Mouse (Mus musculus) liver, adult 2 months (tissue): Measurements from ENCODE around the gene Dnajc6. TPM values are rescaled to one million over a fixed set of nuclear protein-coding genes. Genes with fewer than 3 reads are reported as not detected.

Experiments used
- DNase-seq: peaks from one replicate; pipeline ENCODE4 v3.0.0-alpha.2; 2011; ENCODE audit warnings: low read depth, low spot score; ENCODE audit errors: extremely low read depth
- H3K27ac ChIP-seq: fragments of 200-500 bp; replicated peaks from 2 replicates; pipeline ENCODE4 v1.5.1; 2012; ENCODE audit warnings: low read depth, mild to moderate bottlenecking, control low read depth, inconsistent platforms, low read length; ENCODE audit not compliant: insufficient read depth
- H3K27me3 ChIP-seq: fragments of 200-500 bp; 2 replicates; pipeline ENCODE4 v1.6.1; 2012; ENCODE audit warnings: mild to moderate bottlenecking, moderate library complexity, low read length, inconsistent platforms; ENCODE audit not compliant: control insufficient read depth, insufficient read depth
- H3K36me3 ChIP-seq: fragments of 200-500 bp; 2 replicates; pipeline ENCODE4 v1.6.1; 2012; ENCODE audit warnings: low read length, inconsistent platforms; ENCODE audit not compliant: control insufficient read depth, insufficient read depth
- H3K4me1 ChIP-seq: fragments of 200-500 bp; 2 replicates; pipeline ENCODE4 v1.6.1; 2011; ENCODE audit warnings: low read length; ENCODE audit not compliant: control insufficient read depth, insufficient read depth
- H3K4me3 ChIP-seq: fragments of 200-500 bp; 2 replicates; pipeline ENCODE4 v1.5.1; 2011; ENCODE audit warnings: low read depth, mild to moderate bottlenecking, control low read depth, low read length, moderate library complexity; ENCODE audit not compliant: insufficient read depth
- H3K79me2 ChIP-seq: fragments of 200-500 bp; 2 replicates; pipeline ENCODE4 v1.6.1; 2012; ENCODE audit warnings: inconsistent platforms, mild to moderate bottlenecking, low read length, moderate library complexity; ENCODE audit not compliant: control insufficient read depth, insufficient read depth
- H3K9ac ChIP-seq: fragments of 200-500 bp; 2 replicates; pipeline ENCODE4 v1.6.1; 2012; ENCODE audit warnings: low read depth, mild to moderate bottlenecking, control low read depth, inconsistent platforms, low read length
- CTCF ChIP-seq: fragments of 200-500 bp; IDR thresholded peaks from 2 replicates; pipeline ENCODE4 v1.5.1; 2011; ENCODE audit warnings: low read depth, low read length, control low read depth
- POLR2A ChIP-seq: fragments of 200-500 bp; IDR thresholded peaks from 2 replicates; pipeline ENCODE4 v1.6.1; 2011; ENCODE audit warnings: low read length, control low read depth; ENCODE audit not compliant: insufficient read depth; ENCODE audit errors: extremely low read depth
- WGBS: fragments of 180-500 bp; shearing (Covaris S2); methylation state at CpG from one replicate; pipeline ENCODE4 v1.1.7; 2018; 5-methylcytosine and 5-hydroxymethylcytosine counted together
- polyA plus RNA-seq: library from polyadenylated mRNA; depleted of rRNA; stranded (reverse); fragments of >200 nt; gene quantifications from 2 replicates; pipeline ENCODE4 v1.2.3, GENCODE M21; 2012
- total RNA-seq: library from RNA; depleted of rRNA; stranded (reverse); fragments of >200 nt; gene quantifications from 2 replicates; pipeline ENCODE4 v1.2.3, GENCODE M21; 2014

Gene Dnajc6
- total and polyA plus RNA-seq, 2 experiments, result 0.01 to 0.09 TPM

DNA sequence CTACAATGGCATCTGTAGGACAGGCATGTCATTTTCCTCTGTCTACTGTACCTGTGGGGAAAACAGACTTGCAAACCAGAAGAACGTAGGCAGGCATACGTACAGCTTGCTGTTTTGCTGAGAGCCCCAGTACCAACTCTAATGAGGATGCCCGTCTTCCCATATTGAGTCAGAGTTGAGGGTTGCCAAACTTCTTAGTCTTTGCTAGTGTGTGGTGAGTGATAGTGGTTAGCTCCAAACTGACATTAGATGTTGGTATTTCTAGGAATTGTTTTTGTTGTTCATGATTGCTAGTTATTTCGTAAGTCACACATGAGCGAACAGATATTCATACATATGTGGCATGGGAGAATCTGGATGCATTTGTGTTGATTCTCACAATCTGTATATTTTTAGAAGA is 67.2 kb downstream of the Dnajc6 start:
- H3K79me2 ChIP-seq, result no peaks in the 10 kb centered on the region
- 90% methylated on average over 5 of the region's 5 CpGs for WGBS
- no peaks in the 10 kb centered on the region; the same call in 1 of the 2 replicates for H3K27me3 ChIP-seq
- H3K36me3 ChIP-seq, result no peaks in the 10 kb centered on the region
- TF ChIP-seq CTCF (no peak), POLR2A (no peak)
- no peaks in the 10 kb centered on the region for H3K4me1 ChIP-seq
- no peak overlapping the region for H3K4me3 ChIP-seq
- no peak for DNase-seq
- H3K9ac ChIP-seq, result no peak overlapping the region
- no peak overlapping the region for H3K27ac ChIP-seq

DNA sequence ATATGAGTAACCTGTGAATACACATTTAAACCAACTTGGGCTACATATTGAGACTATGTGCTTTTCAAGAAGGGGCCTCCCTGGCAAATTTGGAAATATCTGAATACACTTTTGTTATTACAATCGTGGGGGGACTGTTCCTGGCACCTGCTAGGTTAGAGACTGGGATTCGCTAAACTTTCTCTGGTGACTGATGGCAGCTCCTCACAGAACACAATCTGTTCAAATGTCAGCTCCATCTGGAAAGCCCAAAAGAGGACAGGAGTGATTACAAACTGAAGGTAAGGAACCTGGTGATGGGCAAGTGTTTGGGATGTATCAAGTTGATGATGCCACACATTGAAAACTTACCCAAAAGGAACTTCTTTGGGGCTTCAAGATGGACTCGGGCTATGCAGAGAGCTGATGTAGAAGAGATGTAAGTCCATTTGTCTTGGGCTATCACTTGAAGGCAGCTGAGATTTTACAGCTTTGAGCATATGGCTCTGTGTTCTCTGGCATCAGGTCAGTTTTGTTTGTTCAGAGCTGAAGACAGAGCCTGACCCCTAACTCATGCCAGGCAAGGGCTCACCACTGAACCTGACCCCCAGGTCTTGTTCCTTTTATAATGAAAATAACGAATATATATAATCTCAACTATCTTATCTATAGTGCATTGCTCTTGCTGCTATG is 68.4 kb downstream of the Dnajc6 start:
- H3K36me3 ChIP-seq, result no peaks in the 10 kb centered on the region
- DNase-seq, result no peak
- H3K4me1 ChIP-seq, result no peaks in the 10 kb centered on the region
- H3K27ac ChIP-seq, result no peak overlapping the region
- 75% methylated on average over 4 of the region's 4 CpGs for WGBS
- H3K79me2 ChIP-seq, result no peaks in the 10 kb centered on the region
- no peak overlapping the region for H3K4me3 ChIP-seq
- no peaks in the 10 kb centered on the region; the same call in 1 of the 2 replicates for H3K27me3 ChIP-seq
- no peak overlapping the region for H3K9ac ChIP-seq
- TF ChIP-seq CTCF (no peak), POLR2A (no peak)

- no peak overlapping the region for H3K27ac ChIP-seq
- H3K27me3 ChIP-seq, result no peaks in the 10 kb centered on the region; the same call in 1 of the 2 replicates
- no peak for TF ChIP-seq POLR2A
- no peak for TF ChIP-seq CTCF
- no peak overlapping the region for H3K4me3 ChIP-seq
- WGBS, result 73% methylated on average over 7 of the region's 7 CpGs
- no peaks in the 10 kb centered on the region for H3K4me1 ChIP-seq
- H3K36me3 ChIP-seq, result no peaks in the 10 kb centered on the region
- H3K79me2 ChIP-seq, result no peaks in the 10 kb centered on the region
- DNase-seq, result no peak
- no peak overlapping the region for H3K9ac ChIP-seq
Measured at GRCm38 (mm10) chr4:101569076-101569475, 72.6 kb downstream of the Dnajc6 start.

- H3K27me3 ChIP-seq, result no peaks in the 10 kb centered on the region
Measured at GRCm38 (mm10) chr4:101572142-101572541, 75.7 kb downstream of the Dnajc6 start.

GRCm38 (mm10) chr4:101575307-101575706 is 78.9 kb downstream of the Dnajc6 start:
- Histone ChIP-seq H3K4me1 (no peaks in the 10 kb centered on the region), H3K4me3 (no peak overlapping the region), H3K27ac (no peak overlapping the region), H3K27me3 (no peaks in the 10 kb centered on the region), H3K36me3 (no peaks in the 10 kb centered on the region), H3K79me2 (no peaks in the 10 kb centered on the region), H3K9ac (no peak overlapping the region)
- TF ChIP-seq POLR2A (no peak), CTCF (no peak)
- DNase-seq, result no peak
- 86% methylated on average over 5 of the region's 5 CpGs for WGBS

More at GRCm38 (mm10) chr4:101572142-101572541, 75.7 kb downstream of the Dnajc6 start:
- Histone ChIP-seq H3K27ac (no peak overlapping the region), H3K4me1 (no peaks in the 10 kb centered on the region), H3K9ac (no peak overlapping the region), H3K79me2 (no peaks in the 10 kb centered on the region), H3K36me3 (no peaks in the 10 kb centered on the region), H3K4me3 (no peak overlapping the region)
- TF ChIP-seq CTCF (no peak), POLR2A (no peak)
- DNase-seq, result no peak
- WGBS, result 76% methylated on average over 2 of the region's 2 CpGs

- H3K36me3 ChIP-seq, result no peaks in the 10 kb centered on the region
- no peaks in the 10 kb centered on the region for H3K27me3 ChIP-seq
- TF ChIP-seq POLR2A, result no peak
- TF ChIP-seq CTCF, result no peak
- DNase-seq, result no peak
- no peaks in the 10 kb centered on the region for H3K4me1 ChIP-seq
- no peaks in the 10 kb centered on the region for H3K79me2 ChIP-seq
- no peak overlapping the region for H3K4me3 ChIP-seq
- H3K9ac ChIP-seq, result no peak overlapping the region
- 80% methylated on average over 7 of the region's 7 CpGs for WGBS
- no peak overlapping the region for H3K27ac ChIP-seq
Measured at GRCm38 (mm10) chr4:101578720-101579119, 82.3 kb downstream of the Dnajc6 start.
